Mouse (Mus musculus): ENCODE data around the gene Arhgef19. TPM values are rescaled to one million over a fixed set of nuclear protein-coding genes. Genes with fewer than 3 reads are reported as not detected.

The Arhgef19 gene
- polyA plus RNA-seq, 1 experiment from 2014 or later = 2.1 TPM

DNA sequence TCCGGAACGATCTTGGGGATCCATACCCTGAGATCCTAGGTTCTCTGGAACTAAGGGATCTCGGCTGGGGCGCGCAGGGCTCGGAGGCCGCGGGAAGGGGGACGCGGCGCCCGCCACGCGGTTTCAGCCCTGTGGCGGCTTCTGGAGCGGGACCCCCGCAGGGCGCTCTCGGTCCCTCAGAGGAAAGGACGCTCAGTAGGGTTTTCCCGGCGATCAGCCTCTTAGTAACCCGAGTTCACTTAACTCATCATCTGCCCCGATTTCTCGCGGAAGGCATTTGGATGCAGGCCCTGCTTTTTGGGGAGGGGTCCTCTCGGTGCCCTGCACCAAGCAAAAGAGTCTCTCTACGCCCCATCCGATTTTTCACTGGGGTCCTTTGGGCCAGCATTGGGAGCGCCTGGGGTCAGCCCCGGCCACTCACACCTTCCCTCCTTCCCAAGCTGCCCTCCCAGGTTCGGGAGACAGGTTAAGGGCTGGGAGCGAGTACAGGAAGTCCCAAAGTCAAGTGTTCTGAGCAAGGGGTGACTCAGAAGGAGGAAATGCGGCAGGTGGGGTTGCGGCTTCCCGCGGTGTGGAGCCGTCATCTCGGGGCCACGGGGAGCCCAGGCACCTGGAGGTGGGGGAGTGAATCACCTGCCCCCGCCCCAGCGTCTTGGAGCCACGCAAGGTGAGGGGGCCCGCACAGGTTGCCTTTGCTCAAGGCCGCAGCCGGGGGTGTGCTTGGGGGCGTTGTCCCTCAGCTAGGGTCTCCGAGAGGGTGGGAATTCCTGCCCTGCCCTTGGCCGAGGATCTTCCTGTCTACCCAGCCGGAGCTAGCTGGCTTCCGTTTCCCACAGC is 62.5 kb downstream of the Arhgef19 start:
- H3K9ac ChIP-seq (ENCODE audit: low read depth, low read length) = peak overlapping the region; percentile 40
- peak overlapping the region; percentile 58 for H3K4me3 ChIP-seq (ENCODE audit: low read depth, low read length)
- ATAC-seq (ENCODE audit: low FRiP score) (no peak; the same call in 1 of the 2 replicates), DNase-seq (ENCODE audit: low spot score) (no peak)
- peak overlapping the region; percentile 84 for H3K4me2 ChIP-seq (replicated peaks; ENCODE audit: low read depth, low read length)
- no peak overlapping the region for H3K27ac ChIP-seq (ENCODE audit: low read depth, low read length)
- no peaks in the 10 kb centered on the region for H3K9me3 ChIP-seq (ENCODE audit: control insufficient read depth, low read length)
- H3K27me3 ChIP-seq (ENCODE audit: control insufficient read depth, insufficient read depth, low read length) = peaks cover 47% of the 10 kb centered on the region
- peaks cover 17% of the 10 kb centered on the region for H3K4me1 ChIP-seq (replicated peaks; ENCODE audit: control insufficient read depth, insufficient read depth, low read length)
- no peaks in the 10 kb centered on the region for H3K36me3 ChIP-seq (ENCODE audit: control insufficient read depth, insufficient read depth, low read length)
- WGBS = under 1% methylated on average over 51 of the region's 51 CpGs

GRCm38 (mm10) chr4:141302428-141303401 is 63.4 kb downstream of the Arhgef19 start:
- 10% methylated on average over 27 of the region's 27 CpGs for WGBS
- peaks cover 40% of the 10 kb centered on the region for H3K27me3 ChIP-seq (ENCODE audit: control insufficient read depth, insufficient read depth, low read length)
- DNase-seq (ENCODE audit: low spot score) = no peak
- peak overlapping the region; percentile 40 for H3K9ac ChIP-seq (ENCODE audit: low read depth, low read length)
- H3K27ac ChIP-seq (ENCODE audit: low read depth, low read length) = no peak overlapping the region
- H3K4me1 ChIP-seq (replicated peaks; ENCODE audit: control insufficient read depth, insufficient read depth, low read length) = peaks cover 18% of the 10 kb centered on the region
- no peaks in the 10 kb centered on the region for H3K9me3 ChIP-seq (ENCODE audit: control insufficient read depth, low read length)
- peak overlapping the region; percentile 84 for H3K4me2 ChIP-seq (replicated peaks; ENCODE audit: low read depth, low read length)
- no peak for ATAC-seq (ENCODE audit: low FRiP score)
- no peaks in the 10 kb centered on the region for H3K36me3 ChIP-seq (ENCODE audit: control insufficient read depth, insufficient read depth, low read length)
- H3K4me3 ChIP-seq (ENCODE audit: low read depth, low read length) = peak overlapping the region; percentile 58

GRCm38 (mm10) chr4:141303402-141304222 is 64.3 kb downstream of the Arhgef19 start:
- ATAC-seq (ENCODE audit: low FRiP score) (no peak), DNase-seq (ENCODE audit: low spot score) (no peak)
- Histone ChIP-seq H3K4me3 (ENCODE audit: low read depth, low read length) (no peak overlapping the region), H3K9ac (ENCODE audit: low read depth, low read length) (no peak overlapping the region), H3K9me3 (ENCODE audit: control insufficient read depth, low read length) (no peaks in the 10 kb centered on the region), H3K4me2 (replicated peaks; ENCODE audit: low read depth, low read length) (no peak overlapping the region), H3K36me3 (ENCODE audit: control insufficient read depth, insufficient read depth, low read length) (no peaks in the 10 kb centered on the region), H3K4me1 (replicated peaks; ENCODE audit: control insufficient read depth, insufficient read depth, low read length) (peaks cover 18% of the 10 kb centered on the region), H3K27me3 (ENCODE audit: control insufficient read depth, insufficient read depth, low read length) (peaks cover 35% of the 10 kb centered on the region), H3K27ac (ENCODE audit: low read depth, low read length) (no peak overlapping the region)
- WGBS = 43% methylated on average over 7 of the region's 7 CpGs

DNA sequence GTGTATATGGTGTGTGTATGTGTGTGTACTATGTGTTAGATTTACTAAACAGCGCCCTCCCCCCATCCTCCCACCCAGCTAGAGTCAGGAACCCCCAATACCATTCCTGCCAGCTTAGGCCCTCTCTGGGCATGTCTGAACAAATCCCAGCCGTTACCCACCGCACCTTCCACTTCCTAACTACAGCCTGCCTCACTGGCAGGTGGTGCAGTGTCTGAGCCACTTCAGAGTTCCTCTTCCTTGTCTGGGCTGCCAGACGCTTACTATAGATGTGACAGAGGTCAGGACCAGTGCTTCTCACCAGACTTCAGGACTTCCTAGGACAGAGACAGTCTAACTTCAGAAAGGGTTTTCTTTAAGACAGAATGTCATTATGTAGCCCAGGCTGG is 64.9 kb downstream of the Arhgef19 start:
- H3K27me3 ChIP-seq (ENCODE audit: control insufficient read depth, insufficient read depth, low read length) = peaks cover 32% of the 10 kb centered on the region

DNA sequence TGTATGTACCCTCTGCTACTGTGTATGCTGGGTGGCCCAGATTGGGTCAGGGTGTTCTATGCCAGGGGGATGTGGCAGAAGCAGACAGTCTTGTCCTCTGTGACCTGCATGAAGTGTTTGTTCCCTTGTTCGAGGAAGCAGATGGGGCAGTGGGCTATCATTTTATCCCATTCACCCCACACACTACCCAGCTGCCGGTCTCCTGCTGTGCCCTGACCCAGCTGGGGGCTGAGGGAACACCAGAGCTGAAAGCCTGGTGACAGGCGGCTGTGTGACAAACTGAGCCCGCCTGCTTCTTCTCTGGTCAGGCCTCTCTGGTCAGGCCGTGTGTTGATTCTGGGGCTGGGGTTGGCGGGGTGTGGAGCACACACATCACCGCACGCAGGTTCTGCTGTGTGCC is 66.8 kb downstream of the Arhgef19 start:
- H3K27me3 ChIP-seq (ENCODE audit: control insufficient read depth, insufficient read depth, low read length) = peaks cover 17% of the 10 kb centered on the region; the same call in 1 of the 2 replicates
- DNase-seq (ENCODE audit: low spot score) (no peak), ATAC-seq (ENCODE audit: low FRiP score) (peak; percentile 39; the same call in 1 of the 2 replicates)
- H3K27ac ChIP-seq (ENCODE audit: low read depth, low read length) = peak overlapping the region; percentile 54; the same call in 1 of the 2 replicates
- no peaks in the 10 kb centered on the region for H3K36me3 ChIP-seq (ENCODE audit: control insufficient read depth, insufficient read depth, low read length)
- no peaks in the 10 kb centered on the region for H3K9me3 ChIP-seq (ENCODE audit: control insufficient read depth, low read length)
- WGBS = 14% methylated on average over 8 of the region's 8 CpGs
- H3K4me2 ChIP-seq (replicated peaks; ENCODE audit: low read depth, low read length) = no peak overlapping the region
- no peak overlapping the region for H3K9ac ChIP-seq (ENCODE audit: low read depth, low read length)
- H3K4me1 ChIP-seq (replicated peaks; ENCODE audit: control insufficient read depth, insufficient read depth, low read length) = peaks cover 26% of the 10 kb centered on the region
- H3K4me3 ChIP-seq (ENCODE audit: low read depth, low read length) = no peak overlapping the region

More for the DNA sequence above, 64.9 kb downstream of the Arhgef19 start:
- H3K27ac ChIP-seq (ENCODE audit: low read depth, low read length) = no peak overlapping the region
- H3K4me3 ChIP-seq (ENCODE audit: low read depth, low read length) = no peak overlapping the region
- no peaks in the 10 kb centered on the region for H3K9me3 ChIP-seq (ENCODE audit: control insufficient read depth, low read length)
- peaks cover 18% of the 10 kb centered on the region for H3K4me1 ChIP-seq (replicated peaks; ENCODE audit: control insufficient read depth, insufficient read depth, low read length)
- DNase-seq (ENCODE audit: low spot score) (no peak), ATAC-seq (ENCODE audit: low FRiP score) (no peak)
- no peaks in the 10 kb centered on the region for H3K36me3 ChIP-seq (ENCODE audit: control insufficient read depth, insufficient read depth, low read length)
- no peak overlapping the region for H3K9ac ChIP-seq (ENCODE audit: low read depth, low read length)
- H3K4me2 ChIP-seq (replicated peaks; ENCODE audit: low read depth, low read length) = no peak overlapping the region
- 82% methylated on average over 4 of the region's 4 CpGs for WGBS

Other genes starting within 250 kb of the Arhgef19 start
- gene Mfap2, start 229.1 kb upstream of the Arhgef19 start, polyA plus RNA-seq (2014; fragmentation: Nextera tagmentation; extraction: Ambion mirVana) = 266 and 286 TPM in 2 replicates
- 6.3 and 7.6 TPM in 2 replicates for gene Crocc, start 178.9 kb upstream of the Arhgef19 start, polyA plus RNA-seq (2014; fragmentation: Nextera tagmentation; extraction: Ambion mirVana)
- gene Necap2, start 161.1 kb upstream of the Arhgef19 start, polyA plus RNA-seq (2014; fragmentation: Nextera tagmentation; extraction: Ambion mirVana) = 50.8 and 51.7 TPM in 2 replicates
- 0.17 and 0.19 TPM in 2 replicates for gene Spata21, start 151.2 kb upstream of the Arhgef19 start, polyA plus RNA-seq (2014; fragmentation: Nextera tagmentation; extraction: Ambion mirVana)
- gene Szrd1, start 99.7 kb upstream of the Arhgef19 start, polyA plus RNA-seq (2014; fragmentation: Nextera tagmentation; extraction: Ambion mirVana) = 35.5 and 35.7 TPM in 2 replicates
- gene Fbxo42, start 91.6 kb upstream of the Arhgef19 start, polyA plus RNA-seq (2014; fragmentation: Nextera tagmentation; extraction: Ambion mirVana) = 21.9 and 24.8 TPM in 2 replicates
- 6.3 and 6.8 TPM in 2 replicates for gene Rsg1, start 25.5 kb upstream of the Arhgef19 start, polyA plus RNA-seq (2014; fragmentation: Nextera tagmentation; extraction: Ambion mirVana)
- 0.82 and 1.1 TPM in 2 replicates for gene Epha2, start 61.7 kb downstream of the Arhgef19 start, polyA plus RNA-seq (2014; fragmentation: Nextera tagmentation; extraction: Ambion mirVana)
- gene Fam131c, start 128.7 kb downstream of the Arhgef19 start, polyA plus RNA-seq (2014; fragmentation: Nextera tagmentation; extraction: Ambion mirVana) = 0.69 and 0.91 TPM in 2 replicates
- gene Clcnka, start 159.2 kb downstream of the Arhgef19 start, polyA plus RNA-seq (2014; fragmentation: Nextera tagmentation; extraction: Ambion mirVana) = 0.22 and 0.33 TPM in 2 replicates
- gene Clcnkb, start 176.5 kb downstream of the Arhgef19 start, polyA plus RNA-seq (2014; fragmentation: Nextera tagmentation; extraction: Ambion mirVana) = not detected in 2 replicates
- gene Hspb7, start 181.3 kb downstream of the Arhgef19 start, polyA plus RNA-seq (2014; fragmentation: Nextera tagmentation; extraction: Ambion mirVana) = not detected in 2 replicates
- gene Srarp, start 196.6 kb downstream of the Arhgef19 start, polyA plus RNA-seq (2014; fragmentation: Nextera tagmentation; extraction: Ambion mirVana) = not detected in 2 replicates
- 38.9 and 40.4 TPM in 2 replicates for gene Zbtb17, start 205.2 kb downstream of the Arhgef19 start, polyA plus RNA-seq (2014; fragmentation: Nextera tagmentation; extraction: Ambion mirVana)